Mouse (Mus musculus) intestine, embryonic 14.5 days (tissue): ENCODE data around the gene Olfr149. TPM values are rescaled to one million over a fixed set of nuclear protein-coding genes. Genes with fewer than 3 reads are reported as not detected.

Source experiments
- ATAC-seq: fragments of 200-750 bp; cut with Nextera tagmentation; replicated peaks from 2 replicates; pipeline ENCODE4 v1.8.0; 2017; ENCODE audit warnings: low read depth, moderate number of reproducible peaks, moderate TSS enrichment, moderate library complexity; ENCODE audit not compliant: low FRiP score, low TSS enrichment
- DNase-seq: peaks from one replicate; pipeline ENCODE4 v3.0.0-alpha.2; 2018; ENCODE audit warnings: low spot score
- H3K27ac ChIP-seq: fragments of 300-500 bp; sonication (generic); 2 replicates; pipeline ENCODE4 v1.5.1; 2014; ENCODE audit warnings: low read depth, mild to moderate bottlenecking, control low read depth
- H3K27me3 ChIP-seq: fragments of 300-500 bp; sonication (generic); replicated peaks from 2 replicates; pipeline ENCODE4 v1.6.1; 2014; ENCODE audit warnings: low read length, control low read depth; ENCODE audit not compliant: control insufficient read depth, insufficient read depth
- H3K36me3 ChIP-seq: fragments of 300-500 bp; sonication (generic); 2 replicates; pipeline ENCODE4 v1.6.1; 2014; ENCODE audit warnings: low read length, control low read depth; ENCODE audit not compliant: control insufficient read depth, insufficient read depth
- H3K4me1 ChIP-seq: fragments of 300-500 bp; sonication (generic); replicated peaks from 2 replicates; pipeline ENCODE4 v1.6.1; 2014; ENCODE audit warnings: low read length, control low read depth, mixed read lengths; ENCODE audit not compliant: control insufficient read depth, insufficient read depth
- H3K4me2 ChIP-seq: fragments of 300-500 bp; sonication (generic); 2 replicates; pipeline ENCODE4 v1.6.1; 2014; ENCODE audit warnings: low read length
- H3K4me3 ChIP-seq: fragments of 300-500 bp; sonication (generic); 2 replicates; pipeline ENCODE4 v1.5.1; 2014; ENCODE audit warnings: low read depth, low read length, control low read depth, mixed read lengths
- H3K9ac ChIP-seq: fragments of 300-500 bp; sonication (generic); 2 replicates; pipeline ENCODE4 v1.6.1; 2014; ENCODE audit warnings: mild to moderate bottlenecking, low read length
- H3K9me3 ChIP-seq: fragments of 300-500 bp; sonication (generic); 2 replicates; pipeline ENCODE4 v1.6.1; 2016; ENCODE audit warnings: low read length, control low read depth; ENCODE audit not compliant: control insufficient read depth
- WGBS: fragments of 180-500 bp; shearing (Covaris S2); extraction: QIAGEN DNeasy Blood & Tissue Kit; methylation state at CpG from one replicate; pipeline ENCODE4 v1.1.7; 2014; 5-methylcytosine and 5-hydroxymethylcytosine counted together
- polyA plus RNA-seq: library from polyadenylated mRNA; unstranded; fragments of >200 nt; fragmentation: Nextera tagmentation; extraction: Ambion mirVana; gene quantifications from 2 replicates; pipeline ENCODE4 v1.2.1, GENCODE M21; 2014

Olfr149 gene
- polyA plus RNA-seq, 1 experiment from 2014 or later, result not detected

DNA sequence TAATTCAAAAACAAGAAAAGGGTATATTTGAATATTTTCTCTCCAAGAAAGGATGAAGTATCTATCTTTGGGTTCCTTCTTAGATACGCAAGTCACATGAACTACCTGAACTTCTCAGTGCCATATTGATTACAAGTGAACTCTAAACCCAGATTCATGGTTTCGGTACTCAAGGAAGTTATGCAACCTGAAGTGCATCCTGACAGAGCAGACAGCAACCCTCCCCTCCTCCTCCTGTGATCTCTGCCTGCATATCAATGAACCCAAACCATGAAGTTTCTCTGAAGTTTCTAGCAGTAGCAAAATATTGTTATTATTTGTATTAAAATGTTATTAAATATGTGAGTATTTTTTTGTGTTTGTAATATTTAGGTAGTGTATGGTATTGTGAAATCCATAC, 28.4 kb downstream of the Olfr149 start:
- ATAC-seq, result no peak
- Histone ChIP-seq H3K9me3 (no peaks in the 10 kb centered on the region), H3K4me2 (no peak overlapping the region), H3K27ac (no peak overlapping the region), H3K36me3 (no peaks in the 10 kb centered on the region), H3K4me3 (no peak overlapping the region), H3K4me1 (no peaks in the 10 kb centered on the region), H3K9ac (no peak overlapping the region), H3K27me3 (no peaks in the 10 kb centered on the region)
- 92% methylated on average over 2 of the region's 2 CpGs for whole genome bisulfite sequencing
- DNase-seq, result no peak

DNA sequence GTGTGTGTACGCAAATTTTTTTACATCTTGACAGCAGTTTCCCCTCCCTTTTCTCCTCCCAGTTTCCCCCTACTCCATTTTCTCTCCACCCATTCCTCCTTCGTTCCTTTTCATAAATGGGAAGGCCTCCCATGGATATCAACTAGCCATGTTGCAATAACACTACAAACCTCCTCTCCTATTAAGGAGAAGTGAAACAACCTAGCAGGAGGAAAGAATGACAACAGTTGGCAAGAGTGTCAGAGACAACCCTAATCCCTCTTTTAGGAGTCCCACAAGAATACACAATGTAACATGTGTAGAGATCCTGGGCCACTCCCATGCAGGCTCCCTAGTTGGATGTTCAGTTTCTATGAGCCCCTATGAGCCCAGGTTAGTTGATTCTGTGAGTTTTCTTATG, 32.1 kb downstream of the Olfr149 start:
- no peak for ATAC-seq
- WGBS, result 82% methylated on average over 2 of the region's 2 CpGs

GRCm38 (mm10) chr9:39669723-39670122, 37.2 kb downstream of the Olfr149 start:
- ATAC-seq (no peak), DNase-seq (no peak)
- Histone ChIP-seq H3K4me3 (no peak overlapping the region), H3K4me1 (no peaks in the 10 kb centered on the region), H3K9me3 (no peaks in the 10 kb centered on the region), H3K4me2 (no peak overlapping the region), H3K27me3 (no peaks in the 10 kb centered on the region), H3K27ac (no peak overlapping the region), H3K36me3 (no peaks in the 10 kb centered on the region), H3K9ac (no peak overlapping the region)
- WGBS, result 87% methylated on average over 2 of the region's 2 CpGs

More for the DNA sequence above, 32.1 kb downstream of the Olfr149 start:
- DNase-seq, result no peak
- Histone ChIP-seq H3K36me3 (no peaks in the 10 kb centered on the region), H3K27me3 (no peaks in the 10 kb centered on the region), H3K4me1 (no peaks in the 10 kb centered on the region), H3K27ac (no peak overlapping the region), H3K9me3 (no peaks in the 10 kb centered on the region), H3K4me2 (no peak overlapping the region), H3K4me3 (no peak overlapping the region), H3K9ac (no peak overlapping the region)

GRCm38 (mm10) chr9:39666905-39667304, 40.0 kb downstream of the Olfr149 start, which contains the start of gene Olfr963:
Olfr963 (plus strand) TSS chr9:39667205.
- Histone ChIP-seq H3K9me3 (no peaks in the 10 kb centered on the region), H3K27me3 (no peaks in the 10 kb centered on the region), H3K4me3 (no peak within 1 kb of the TSS), H3K36me3 (no peaks in the 10 kb centered on the region), H3K27ac (no peak within 1 kb of the TSS), H3K4me1 (no peaks in the 10 kb centered on the region), H3K9ac (no peak within 1 kb of the TSS), H3K4me2 (no peak within 1 kb of the TSS)
- DNase-seq, result no peak
- no peak for ATAC-seq
- WGBS, result 83% methylated on average over 1 of the region's 1 CpGs

- no peak for ATAC-seq
- no peak for DNase-seq
- no peaks in the 10 kb centered on the region for H3K9me3 ChIP-seq
- no peak overlapping the region for H3K4me3 ChIP-seq
- no peaks in the 10 kb centered on the region for H3K4me1 ChIP-seq
- no peak overlapping the region for H3K27ac ChIP-seq
- no peak overlapping the region for H3K4me2 ChIP-seq
- H3K9ac ChIP-seq, result no peak overlapping the region
- no peaks in the 10 kb centered on the region for H3K36me3 ChIP-seq
- 76% methylated on average over 6 of the region's 6 CpGs for WGBS
- no peaks in the 10 kb centered on the region for H3K27me3 ChIP-seq
Measured at GRCm38 (mm10) chr9:39654756-39655396, 52.0 kb downstream of the Olfr149 start.

Other genes with a start within 250 kb of the Olfr149 start
- not detected in 2 replicates for gene Olfr955, start 235.2 kb downstream of the Olfr149 start, polyA plus RNA-seq
- gene Olfr44, start 213.1 kb downstream of the Olfr149 start, polyA plus RNA-seq, result not detected in 2 replicates
- not detected in 2 replicates for gene Olfr957, start 191.3 kb downstream of the Olfr149 start, polyA plus RNA-seq
- gene Olfr958, start 153.1 kb downstream of the Olfr149 start, polyA plus RNA-seq, result not detected in 2 replicates
- gene Olfr959, start 131.5 kb downstream of the Olfr149 start, polyA plus RNA-seq, result not detected in 2 replicates
- 24.7 and 32.1 TPM in 2 replicates for gene AW551984, start 102.7 kb downstream of the Olfr149 start, polyA plus RNA-seq
- not detected in 2 replicates for gene Olfr148, start 96.5 kb downstream of the Olfr149 start, polyA plus RNA-seq
- not detected in 2 replicates for gene Olfr960, start 85.7 kb downstream of the Olfr149 start, polyA plus RNA-seq
- not detected in 2 replicates for gene Olfr961, start 62.0 kb downstream of the Olfr149 start, polyA plus RNA-seq
- not detected in 2 replicates for gene Olfr963, start 39.9 kb downstream of the Olfr149 start, polyA plus RNA-seq
- gene Olfr965, start 4.2 kb upstream of the Olfr149 start, polyA plus RNA-seq, result not detected in 2 replicates
- gene Olfr150, start 23.9 kb upstream of the Olfr149 start, polyA plus RNA-seq, result not detected in 2 replicates
- not detected in 2 replicates for gene Olfr967, start 39.1 kb upstream of the Olfr149 start, polyA plus RNA-seq
- not detected in 2 replicates for gene Olfr968, start 76.1 kb upstream of the Olfr149 start, polyA plus RNA-seq
- not detected in 2 replicates for gene Olfr969, start 83.8 kb upstream of the Olfr149 start, polyA plus RNA-seq
- not detected in 2 replicates for gene Olfr970, start 101.7 kb upstream of the Olfr149 start, polyA plus RNA-seq
- not detected in 2 replicates for gene Olfr971, start 129.8 kb upstream of the Olfr149 start, polyA plus RNA-seq
- not detected in 2 replicates for gene Olfr972, start 159.3 kb upstream of the Olfr149 start, polyA plus RNA-seq
- not detected in 2 replicates for gene Olfr229, start 200.2 kb upstream of the Olfr149 start, polyA plus RNA-seq
- gene Olfr974, start 230.4 kb upstream of the Olfr149 start, polyA plus RNA-seq, result not detected in 2 replicates
- not detected in 2 replicates for gene Olfr975, start 244.9 kb upstream of the Olfr149 start, polyA plus RNA-seq